Mouse (Mus musculus): ENCODE measurements around the gene Pp2d1. TPM values are rescaled to one million over a fixed set of nuclear protein-coding genes. Genes with fewer than 3 reads are reported as not detected.

Pp2d1 gene
- polyA plus RNA-seq, 1 experiment: not detected

DNA sequence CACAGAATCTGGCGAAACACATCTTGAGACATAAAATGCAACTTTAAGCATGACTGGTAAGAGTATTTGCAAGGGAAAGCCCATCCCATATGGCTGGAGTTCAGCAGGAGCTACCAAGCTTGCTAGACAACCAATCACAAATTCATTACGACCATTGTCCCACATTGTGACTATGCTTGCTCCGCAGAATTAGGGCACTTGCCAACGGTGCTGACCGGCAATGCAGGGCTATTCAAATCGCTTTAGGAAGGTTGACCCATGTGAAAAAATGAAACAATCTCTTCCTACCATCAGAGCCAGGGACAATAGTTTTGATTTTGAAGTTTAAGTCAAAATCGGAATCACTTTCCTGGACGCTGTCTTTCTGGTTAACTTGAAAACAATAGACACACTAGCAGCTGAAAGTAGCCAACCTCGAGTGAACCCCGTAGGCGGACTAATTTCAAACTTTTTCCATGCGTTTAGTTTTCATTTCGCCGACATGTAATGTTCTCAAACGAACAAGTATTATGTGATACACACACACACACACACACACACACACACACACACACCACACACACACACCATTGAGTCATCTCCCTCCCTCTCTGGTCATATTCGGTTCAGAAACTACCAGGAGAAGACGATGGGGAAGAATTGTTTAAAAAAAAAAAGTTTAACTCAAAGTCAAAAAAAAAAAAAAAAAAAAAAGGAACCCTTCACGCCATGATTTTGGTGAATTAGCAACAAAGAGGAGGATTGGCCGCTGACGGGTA lies 27.1 kb upstream of the Pp2d1 start, which contains the start of gene Kat2b:
TSS of gene Kat2b (plus strand) at position 701 of the 758 bp plus-strand sequence.
- DNase-seq (ENCODE audit: low read depth): no peak

DNA sequence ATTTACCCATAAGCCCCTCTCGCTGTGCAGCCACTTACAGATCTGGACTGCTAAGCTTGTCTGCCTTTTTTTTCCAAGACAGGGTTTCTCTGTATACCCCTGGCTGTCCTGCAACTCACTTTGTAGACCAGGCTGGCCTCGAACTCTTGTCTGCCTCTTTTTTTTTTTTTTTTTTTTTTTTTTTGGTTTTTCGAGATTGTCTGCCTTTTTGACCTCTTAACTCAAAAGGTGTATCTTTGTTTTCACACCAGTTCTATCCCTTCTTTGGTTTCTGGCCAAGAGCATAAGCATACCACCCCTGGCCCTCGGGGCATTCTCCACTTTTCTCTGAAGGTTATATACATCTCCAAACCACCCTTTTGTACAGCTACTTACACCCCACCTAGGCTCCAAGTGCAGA lies 25.6 kb upstream of the Pp2d1 start:
- no peak for DNase-seq (ENCODE audit: low read depth)

DNA sequence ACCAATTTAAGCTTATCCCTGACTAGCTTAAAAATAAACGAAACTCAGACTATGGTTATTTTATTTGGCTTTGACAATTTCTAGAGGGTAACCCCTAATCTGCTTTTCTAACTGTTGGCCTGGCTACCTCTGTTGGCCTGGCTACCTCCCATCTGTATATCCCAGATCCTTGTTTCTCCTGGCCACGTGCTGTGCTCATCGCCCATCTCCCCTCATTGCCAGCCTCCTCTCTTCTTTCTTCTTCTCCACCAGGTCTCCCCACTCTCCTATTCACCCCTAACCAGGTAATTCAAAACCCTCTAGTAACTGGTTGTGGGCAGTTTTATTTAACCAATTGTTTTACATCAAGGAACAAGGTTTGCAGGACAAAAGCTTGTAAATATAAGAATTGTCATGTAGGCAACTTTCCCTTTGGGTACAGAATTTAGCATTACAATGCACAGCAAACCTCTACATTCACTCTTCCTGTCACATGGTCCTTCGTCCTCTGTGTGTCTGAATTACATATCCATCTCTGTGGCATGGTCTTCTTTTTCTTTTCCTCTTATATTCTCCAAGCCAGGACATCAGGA lies 22.3 kb upstream of the Pp2d1 start:
- no peak for DNase-seq (ENCODE audit: low read depth)

DNA sequence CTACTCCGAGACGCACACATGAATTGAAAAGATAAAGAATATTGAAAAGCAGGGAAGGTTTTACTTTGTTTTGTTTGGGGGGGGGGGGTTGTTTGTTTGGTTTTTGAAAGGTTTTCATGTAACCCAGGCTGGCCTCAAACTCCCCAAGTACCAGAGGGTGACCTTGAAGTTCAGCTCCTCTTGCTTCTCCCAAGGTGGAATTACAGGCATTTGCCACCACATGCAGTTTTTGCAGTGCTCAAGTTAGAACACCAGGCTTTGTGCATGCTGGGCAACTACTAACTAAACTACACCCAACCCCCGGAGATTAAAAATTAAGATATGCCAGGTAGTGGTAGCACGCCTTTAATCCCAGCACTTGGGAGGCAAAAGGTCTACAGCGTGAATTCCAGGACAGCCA lies 20.4 kb upstream of the Pp2d1 start:
- no peak for DNase-seq (ENCODE audit: low read depth)

DNA sequence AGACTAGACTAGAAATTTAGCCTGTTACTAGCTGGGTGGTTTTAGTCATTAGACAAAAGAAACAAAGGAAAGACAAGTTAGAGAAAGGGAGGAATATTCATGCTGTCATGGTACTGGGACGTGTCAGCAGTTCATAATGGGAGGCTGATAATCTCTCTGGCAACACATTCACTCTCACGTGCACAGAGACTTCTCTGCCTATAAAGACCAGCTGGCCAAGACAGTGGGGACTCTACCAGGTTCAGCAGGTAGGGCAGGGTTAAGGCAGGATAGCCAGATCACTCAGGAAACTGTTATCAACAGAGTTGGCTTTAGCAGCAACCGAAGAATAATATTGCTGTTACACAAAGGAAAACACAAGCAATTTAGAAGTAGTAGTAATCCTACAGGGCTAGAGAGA lies 18.2 kb upstream of the Pp2d1 start:
- no peak for DNase-seq (ENCODE audit: low read depth)

DNA sequence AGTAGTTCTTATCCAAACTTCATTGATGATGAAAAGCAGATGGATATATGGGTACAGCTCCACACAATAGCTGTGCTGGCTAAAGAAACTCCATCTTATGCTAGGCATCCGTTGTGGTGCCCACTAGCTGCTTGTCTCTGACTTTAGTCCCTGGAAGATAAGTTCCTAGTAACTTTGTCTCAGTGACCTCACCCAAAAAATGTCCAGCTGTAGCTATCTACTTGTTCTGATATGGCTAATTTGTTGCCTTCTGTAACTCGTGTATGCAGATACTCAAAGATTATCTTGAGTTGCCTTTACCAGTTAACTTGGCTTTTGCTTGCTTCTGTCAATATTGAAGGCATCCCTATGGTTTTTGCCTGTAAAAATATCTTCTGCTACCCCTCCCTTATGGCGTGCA lies 15.6 kb upstream of the Pp2d1 start:
- DNase-seq (ENCODE audit: low read depth): no peak

DNA sequence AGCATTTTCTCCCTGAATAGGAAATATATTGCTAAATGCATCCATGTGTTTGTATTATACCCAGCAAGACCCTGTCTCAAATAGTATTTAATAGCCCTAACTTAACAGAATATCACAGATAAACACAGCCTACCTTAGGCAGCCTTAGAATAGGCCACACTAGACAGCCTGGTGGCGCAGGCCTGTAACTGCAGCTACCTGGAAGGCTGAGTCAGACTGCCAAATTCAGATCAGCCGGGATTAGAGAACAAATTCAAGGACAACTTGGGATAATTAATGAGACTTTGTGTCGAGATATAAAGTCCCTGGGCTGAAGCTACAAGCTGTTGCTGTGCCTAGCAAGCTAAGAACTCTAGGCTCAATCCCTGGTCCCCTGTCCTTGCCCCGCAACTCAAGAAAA lies 14.8 kb upstream of the Pp2d1 start:
- DNase-seq (ENCODE audit: low read depth): no peak

DNA sequence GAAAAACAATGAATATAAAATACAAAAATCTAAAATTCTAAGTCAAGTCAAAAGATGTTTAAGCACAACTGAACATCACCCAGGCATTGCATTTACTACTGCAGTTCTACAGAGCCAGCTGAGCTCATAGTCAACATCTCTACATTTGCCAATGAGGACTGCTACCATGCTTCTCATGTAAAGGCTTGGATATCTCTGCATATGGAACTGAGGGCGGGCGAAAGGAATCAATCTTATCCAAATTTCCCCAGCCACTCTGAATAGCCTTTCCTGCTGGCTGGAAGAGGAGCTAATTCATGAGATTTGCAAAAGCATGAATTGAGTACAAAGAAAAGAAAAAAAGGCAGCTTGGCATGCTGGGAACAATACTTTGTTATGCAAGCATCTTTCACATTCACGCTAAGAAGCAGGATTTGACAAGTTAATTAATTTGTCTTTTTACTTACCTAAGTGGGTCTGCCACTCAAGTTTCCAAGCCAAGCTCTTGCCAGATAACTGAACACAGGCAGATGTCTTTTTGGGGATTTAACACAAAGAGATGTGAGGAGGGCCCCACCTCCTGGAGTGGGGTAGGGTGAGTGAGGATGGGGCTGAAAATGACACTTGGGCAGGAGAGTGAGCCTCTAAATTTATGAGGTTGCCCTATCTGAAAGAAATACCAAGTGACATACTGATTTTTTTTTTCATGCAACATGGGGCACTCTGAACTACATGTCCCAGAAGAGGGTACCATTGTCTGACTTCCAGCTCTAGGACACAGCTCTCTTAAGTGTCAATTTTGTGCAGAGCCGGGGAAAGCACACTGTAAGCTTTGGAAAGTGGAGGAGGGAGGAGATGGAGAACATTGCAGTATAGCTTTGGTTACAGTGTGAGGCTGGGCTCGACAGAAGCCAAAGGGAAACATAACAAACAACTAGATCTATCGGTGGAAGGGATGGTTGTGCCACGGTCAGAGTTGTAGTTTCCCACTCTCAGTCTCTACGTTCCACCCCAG lies 12.4 kb upstream of the Pp2d1 start:
- DNase-seq (ENCODE audit: low read depth): no peak

DNA sequence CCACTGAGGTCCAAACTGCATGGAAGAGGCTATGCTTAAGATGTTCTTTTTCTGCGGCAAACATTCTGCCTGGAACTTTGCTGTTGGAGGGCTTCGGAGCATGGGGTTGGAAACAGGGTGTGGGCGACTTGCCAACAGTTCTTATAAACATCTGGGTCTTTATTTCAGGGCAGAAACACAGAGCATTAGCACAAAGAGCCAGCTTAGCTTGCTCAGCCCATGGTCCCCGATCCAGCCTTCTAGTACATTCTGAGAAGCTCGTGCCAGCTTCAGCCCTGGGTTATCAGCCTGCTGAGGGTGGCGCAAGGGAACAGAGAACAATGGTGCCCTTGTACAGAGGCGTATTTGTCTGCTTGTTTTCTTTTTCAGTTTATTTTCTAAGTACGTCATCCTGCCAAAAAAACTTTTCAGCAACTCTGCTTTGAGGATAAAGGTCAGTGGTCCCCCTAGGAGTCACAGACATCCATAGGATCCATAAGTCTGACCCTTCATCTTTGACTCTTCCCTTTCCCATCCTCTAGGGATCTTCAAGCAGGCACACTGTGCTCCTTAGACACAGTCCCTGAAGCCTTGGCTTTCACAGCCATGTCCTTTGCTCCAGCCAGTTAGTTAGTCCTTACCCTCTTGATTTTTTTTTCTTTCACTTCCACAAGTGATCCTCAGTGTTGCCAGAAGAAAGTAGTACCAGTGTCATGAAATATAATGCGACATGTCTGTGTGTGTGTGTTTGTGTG lies 4.5 kb upstream of the Pp2d1 start:
- no peak for DNase-seq (ENCODE audit: low read depth)

DNA sequence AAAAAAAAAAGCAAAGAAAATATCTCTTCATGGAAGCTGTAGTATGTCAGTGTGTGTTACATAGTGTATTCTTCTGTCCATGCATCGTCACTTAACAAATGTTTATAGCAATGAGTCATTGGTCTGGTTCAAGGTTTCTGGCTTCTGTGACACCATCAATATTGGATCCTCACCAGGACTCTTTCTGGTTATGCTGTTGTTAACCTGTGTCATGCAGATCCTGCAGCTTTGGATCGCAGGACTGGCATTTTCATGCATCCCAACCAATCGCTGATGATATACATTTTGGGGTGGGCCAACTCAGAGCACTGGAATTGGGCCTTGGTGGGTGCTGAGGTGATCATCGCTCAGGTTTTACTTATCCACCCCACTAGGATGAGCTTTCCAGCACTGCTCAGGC lies 3.3 kb upstream of the Pp2d1 start:
- DNase-seq (ENCODE audit: low read depth): no peak

DNA sequence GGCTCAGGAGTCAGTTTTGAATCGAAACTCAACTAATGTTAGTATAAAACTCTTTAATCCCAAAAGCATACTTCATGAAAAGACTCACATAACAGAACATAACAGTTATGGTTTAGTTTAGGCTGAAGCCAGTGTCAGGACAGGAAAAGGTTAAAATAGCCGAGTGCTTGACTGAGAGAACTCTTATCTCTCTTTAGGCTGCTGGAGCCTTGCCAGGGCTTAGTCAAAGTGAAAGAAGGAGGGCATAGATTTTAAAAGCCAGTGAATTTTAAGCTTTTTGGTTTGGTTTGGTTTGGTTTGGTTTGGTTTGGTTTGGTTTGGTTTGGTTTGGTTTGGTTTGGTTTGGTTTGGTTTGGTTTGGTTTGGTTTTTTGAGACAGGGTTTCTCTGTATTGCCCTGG lies 6.8 kb downstream of the Pp2d1 start:
- DNase-seq (ENCODE audit: low read depth): no peak

DNA sequence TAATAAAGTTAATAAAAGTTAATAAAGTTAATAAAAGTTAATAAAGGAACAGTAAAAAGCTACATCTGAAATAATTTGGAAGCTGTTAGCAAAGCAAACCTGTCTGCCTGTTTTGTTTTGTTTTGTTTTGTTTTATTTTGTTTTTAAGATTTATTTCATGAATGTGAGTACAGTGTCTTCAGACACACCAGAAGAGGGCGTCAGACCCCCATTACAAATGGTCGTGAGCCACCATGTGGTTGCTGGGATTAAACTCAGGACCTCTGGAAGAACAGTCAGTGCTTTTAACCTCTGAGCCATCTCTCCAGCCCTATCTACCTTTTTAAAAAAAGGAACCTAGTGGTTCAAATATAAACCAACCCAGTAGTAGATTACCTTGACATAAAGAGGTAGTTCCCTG lies 8.1 kb downstream of the Pp2d1 start:
- no peak for DNase-seq (ENCODE audit: low read depth)

DNA sequence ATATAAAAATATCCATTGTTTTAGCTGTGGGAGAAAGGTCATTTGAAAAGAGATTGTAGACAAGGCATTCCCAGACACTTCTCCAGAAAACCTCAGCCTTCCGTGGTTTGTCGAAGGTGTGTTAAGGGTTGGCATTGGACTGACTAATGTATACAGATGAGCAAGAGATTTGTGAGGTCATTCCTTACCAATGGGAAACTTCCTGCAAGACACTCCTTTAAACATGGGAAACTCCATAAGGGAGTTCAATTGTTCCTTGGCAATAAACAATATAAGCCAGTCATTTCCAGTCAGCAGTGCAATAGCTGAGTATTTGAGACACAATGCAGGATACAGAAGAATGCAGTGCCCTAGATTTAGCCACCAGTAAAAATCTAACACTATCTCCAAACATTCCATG lies 11.2 kb downstream of the Pp2d1 start:
- no peak for DNase-seq (ENCODE audit: low read depth)

DNA sequence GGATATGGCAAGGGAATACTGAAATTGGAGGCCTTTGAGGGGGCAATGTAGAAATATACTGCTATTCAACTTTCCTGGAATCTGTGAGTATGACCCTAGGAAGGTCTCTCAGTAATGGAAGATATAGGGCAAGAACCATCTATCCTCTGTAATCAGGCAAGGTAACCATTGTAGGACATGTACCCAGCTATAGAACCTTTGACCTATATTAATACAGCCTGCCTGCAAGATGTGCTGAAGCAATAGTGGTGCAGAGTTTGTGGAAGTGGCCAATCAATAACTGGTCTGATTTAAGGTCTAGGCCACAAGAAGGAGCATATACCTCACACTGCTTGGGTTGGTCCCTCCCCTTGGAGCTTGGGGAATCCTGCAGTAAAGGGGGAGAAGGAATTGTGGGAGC lies 18.7 kb downstream of the Pp2d1 start:
- DNase-seq (ENCODE audit: low read depth): no peak

DNA sequence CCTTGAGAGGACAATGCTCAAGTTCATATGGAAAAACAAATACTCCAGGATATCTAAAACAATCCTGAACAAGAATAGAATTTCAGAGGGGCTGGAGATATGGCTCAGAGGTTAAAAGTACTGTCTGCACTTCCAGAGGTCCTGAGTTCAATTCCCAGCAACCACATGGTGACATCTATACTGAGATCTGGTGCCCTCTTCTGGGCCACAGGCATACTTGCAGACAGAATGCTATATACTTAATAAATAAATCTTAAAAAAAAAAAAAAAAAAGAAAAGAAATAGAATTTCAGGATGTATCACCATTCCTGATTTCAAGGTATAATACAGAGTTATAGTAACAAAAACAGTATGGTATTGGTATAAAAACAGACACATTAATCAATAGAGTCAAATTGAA lies 19.9 kb downstream of the Pp2d1 start:
- no peak for DNase-seq (ENCODE audit: low read depth)

DNA sequence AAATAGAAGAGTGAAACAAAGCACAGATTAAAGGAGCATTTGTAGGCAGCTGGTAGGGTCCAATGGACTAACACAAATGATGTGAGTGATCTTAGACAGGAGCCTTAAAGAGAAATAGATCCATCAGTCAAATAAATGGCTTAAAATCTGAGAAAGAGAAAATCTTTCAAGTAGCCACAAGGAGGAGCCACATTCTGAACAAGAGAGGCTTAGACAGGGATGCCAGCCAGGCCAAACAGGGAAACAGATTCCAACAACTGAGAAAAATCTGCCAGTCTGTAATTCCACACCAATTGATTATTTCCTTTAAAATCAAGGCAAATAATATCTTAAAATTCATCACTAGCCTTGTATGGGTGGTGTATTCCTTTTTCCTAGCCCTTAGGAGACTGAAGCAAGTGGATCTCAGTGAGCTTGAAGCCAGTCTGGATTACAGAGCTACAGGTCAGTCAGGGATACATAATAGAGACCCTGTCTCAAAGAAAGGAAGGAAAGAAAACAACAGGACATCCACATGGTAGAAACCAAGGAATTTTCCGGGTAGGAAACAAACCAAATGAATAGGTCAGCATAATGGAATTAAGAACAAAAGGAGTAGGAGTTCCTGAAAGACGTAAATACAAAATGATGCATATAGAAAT lies 26.8 kb downstream of the Pp2d1 start:
- DNase-seq (ENCODE audit: low read depth): no peak

DNA sequence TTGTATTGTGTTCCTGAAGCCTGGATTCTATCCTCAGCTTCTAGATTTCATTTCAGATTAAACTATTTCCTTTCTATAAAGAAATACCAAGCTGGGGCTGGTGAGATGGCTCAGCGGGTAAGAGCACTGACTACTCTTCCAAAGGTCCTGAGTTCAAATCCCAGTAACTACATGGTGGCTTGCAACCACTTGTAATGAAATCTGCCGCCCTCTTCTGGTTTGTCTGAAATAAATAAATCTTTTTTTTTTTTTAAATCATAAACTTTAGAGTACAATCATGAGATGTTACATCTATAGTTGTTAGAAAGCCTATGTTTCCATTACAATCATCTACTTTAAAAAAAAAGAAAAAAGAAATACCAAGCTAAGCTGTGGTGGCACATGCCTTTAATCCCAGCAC lies 36.3 kb downstream of the Pp2d1 start:
- DNase-seq (ENCODE audit: low read depth): no peak

DNA sequence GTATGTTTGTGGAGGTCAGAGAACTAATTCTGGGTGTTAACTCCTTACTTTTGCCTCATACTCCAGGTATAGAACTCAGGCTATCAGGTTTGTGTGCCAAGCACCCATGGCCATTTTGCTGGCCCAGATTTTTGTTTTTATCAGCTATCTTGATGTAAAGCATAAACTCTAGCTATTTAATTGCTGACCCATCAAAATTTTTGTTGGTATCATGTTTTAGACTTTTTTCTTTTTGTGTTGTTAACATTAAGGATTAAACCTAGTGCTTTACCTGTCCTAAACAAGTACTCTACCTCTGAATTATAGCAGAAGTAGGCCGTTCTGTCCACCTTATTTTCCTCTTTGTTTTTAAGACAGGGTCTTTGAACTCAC lies 50.3 kb downstream of the Pp2d1 start:
- DNase-seq (ENCODE audit: low read depth): no peak

DNA sequence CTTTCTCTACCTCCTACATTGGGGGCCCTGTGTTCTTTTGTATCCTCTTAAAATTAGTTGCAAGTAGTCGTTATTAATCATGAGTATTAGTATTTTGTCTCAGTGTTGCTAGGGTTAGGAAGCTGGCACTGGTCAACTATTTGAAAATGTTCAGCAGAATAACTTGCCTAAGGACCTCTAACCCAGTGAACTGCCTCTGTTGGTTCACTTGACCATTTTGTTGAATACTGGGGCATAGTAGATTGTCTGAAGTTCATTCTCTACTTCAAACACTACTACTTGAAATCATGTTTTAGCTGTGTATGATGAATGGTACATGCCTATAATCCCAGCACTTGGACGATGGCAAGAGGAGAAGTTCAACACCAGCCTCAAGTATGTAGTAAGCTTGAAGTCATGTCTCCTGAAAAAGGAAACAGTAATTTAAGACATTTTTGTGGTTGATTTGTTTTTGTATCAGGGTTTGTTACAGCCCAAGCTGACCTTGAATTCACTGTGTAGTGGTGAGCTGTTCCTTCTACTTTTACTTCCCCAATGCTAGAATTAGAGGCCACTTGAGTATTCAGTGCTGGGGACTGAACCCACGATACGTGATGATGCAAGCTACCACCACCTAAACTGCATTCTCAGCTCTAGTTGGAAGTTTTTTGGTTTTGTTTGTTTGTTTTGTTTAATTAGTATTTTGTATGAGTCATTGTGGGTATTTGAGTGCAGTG lies 50.8 kb downstream of the Pp2d1 start:
- no peak for DNase-seq (ENCODE audit: low read depth)

DNA sequence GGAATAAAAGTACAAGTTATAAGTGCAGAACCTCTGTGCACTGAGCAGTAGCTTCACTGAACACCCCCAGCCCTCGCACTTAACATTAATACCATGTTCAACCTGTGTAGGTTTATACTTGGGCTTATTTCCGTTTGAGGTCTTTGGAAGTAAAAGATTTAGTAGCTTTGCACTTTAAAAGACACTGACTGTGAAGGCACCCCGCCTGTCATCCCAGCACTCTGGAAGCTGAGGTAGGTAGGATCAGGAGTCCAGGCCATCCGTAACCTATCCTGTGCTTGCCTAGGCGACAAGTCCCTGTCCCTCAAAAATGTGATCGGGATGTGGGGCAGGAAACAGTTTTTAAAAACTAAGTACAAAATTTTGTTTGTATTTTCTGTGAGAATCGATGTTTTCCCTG lies 58.8 kb downstream of the Pp2d1 start:
- DNase-seq (ENCODE audit: low read depth): no peak

DNA sequence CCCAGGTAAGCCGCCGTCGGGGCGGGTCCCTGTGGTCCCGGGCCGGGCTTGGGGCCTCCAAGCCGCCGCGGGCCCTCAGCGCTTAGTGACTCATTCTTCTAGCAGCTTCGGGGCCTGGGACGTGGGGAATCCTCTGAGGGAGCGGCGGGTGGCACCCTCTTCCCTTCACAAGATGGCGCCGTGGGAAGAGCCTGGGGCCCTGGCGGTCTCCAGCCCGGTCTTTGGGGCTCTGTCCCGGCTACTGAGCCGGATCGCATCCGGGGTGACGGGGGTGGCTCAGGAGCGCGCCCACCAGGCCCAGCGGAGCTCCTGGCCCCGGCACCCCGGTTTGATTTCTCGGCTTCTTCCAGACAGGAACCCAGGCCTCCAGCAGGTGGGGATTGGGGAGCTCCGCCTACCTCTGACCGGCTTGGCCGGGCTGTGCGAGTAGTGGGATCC lies 59.6 kb downstream of the Pp2d1 start:
- DNase-seq (ENCODE audit: low read depth): no peak
